Mouse (Mus musculus) embryonic facial prominence, embryonic 11.5 days (tissue): ENCODE results near the gene Pex1. TPM values are rescaled to one million over a fixed set of nuclear protein-coding genes. Genes with fewer than 3 reads are reported as not detected.
A peak's percentile ranks its signal among the peaks of the same experiment; 100 is the strongest.

ENCODE experiments used
- ATAC-seq: fragments of 200-750 bp; cut with Nextera tagmentation; replicated peaks from 2 replicates; pipeline ENCODE4 v1.8.0; 2017; ENCODE audit warnings: low read depth; ENCODE audit not compliant: insufficient number of reproducible peaks, low FRiP score, low TSS enrichment
- DNase-seq: peaks from one replicate; pipeline ENCODE4 v3.0.0-alpha.2; 2015; ENCODE audit warnings: low spot score
- H3K27ac ChIP-seq: fragments of 300-500 bp; sonication (generic); replicated peaks from 2 replicates; pipeline ENCODE4 v1.5.1; 2014; ENCODE audit warnings: mild to moderate bottlenecking, low read depth, low read length, control low read depth
- H3K27me3 ChIP-seq: fragments of 300-500 bp; sonication (generic); 2 replicates; pipeline ENCODE4 v1.6.1; 2014; ENCODE audit warnings: mild to moderate bottlenecking, low read length, moderate library complexity, mixed read lengths; ENCODE audit not compliant: control insufficient read depth, insufficient read depth
- H3K36me3 ChIP-seq: fragments of 300-500 bp; sonication (generic); replicated peaks from 2 replicates; pipeline ENCODE4 v1.6.1; 2014; ENCODE audit warnings: low read depth, mild to moderate bottlenecking, low read length, moderate library complexity, mixed read lengths; ENCODE audit not compliant: control insufficient read depth, insufficient read depth
- H3K4me1 ChIP-seq: fragments of 300-500 bp; sonication (generic); 2 replicates; pipeline ENCODE4 v1.6.1; 2014; ENCODE audit warnings: low read length, mixed read lengths; ENCODE audit not compliant: control insufficient read depth, insufficient read depth
- H3K4me2 ChIP-seq: fragments of 300-500 bp; sonication (generic); 2 replicates; pipeline ENCODE4 v1.6.1; 2014; ENCODE audit warnings: low read depth, mild to moderate bottlenecking, control low read depth, low read length, moderate library complexity
- H3K4me3 ChIP-seq: fragments of 300-500 bp; sonication (generic); 2 replicates; pipeline ENCODE4 v1.5.1; 2014; ENCODE audit warnings: low read depth, low read length, control low read depth
- H3K9ac ChIP-seq: fragments of 300-500 bp; sonication (generic); replicated peaks from 2 replicates; pipeline ENCODE4 v1.6.1; 2014; ENCODE audit warnings: mild to moderate bottlenecking, control low read depth, low read length
- H3K9me3 ChIP-seq: fragments of 300-500 bp; sonication (generic); replicated peaks from 2 replicates; pipeline ENCODE4 v1.6.1; 2016; ENCODE audit warnings: mild to moderate bottlenecking, low read length, inconsistent platforms, mixed read lengths; ENCODE audit not compliant: control insufficient read depth
- WGBS: fragments of 180-500 bp; shearing (Covaris S2); extraction: QIAGEN DNeasy Blood & Tissue Kit; methylation state at CpG from one replicate; pipeline ENCODE4 v1.1.7; 2014; 5-methylcytosine and 5-hydroxymethylcytosine counted together
- polyA plus RNA-seq: library from polyadenylated mRNA; unstranded; fragments of >200 nt; fragmentation: Nextera tagmentation; extraction: Ambion mirVana; gene quantifications from 2 replicates; pipeline ENCODE4 v1.2.1, GENCODE M21; 2014

The Pex1 gene
- polyA plus RNA-seq, 1 experiment from 2014 or later = 13.4 TPM

- H3K36me3 ChIP-seq = peaks cover 2% of the 10 kb centered on the region
- WGBS = 60% methylated on average over 6 of the region's 6 CpGs
Measured at GRCm38 (mm10) chr5:3645326-3645725, 49.5 kb downstream of the Pex1 start.

GRCm38 (mm10) chr5:3646539-3646938 is 50.7 kb downstream of the Pex1 start:
- 33% methylated on average over 6 of the region's 6 CpGs for WGBS
- Histone ChIP-seq H3K27me3 (no peaks in the 10 kb centered on the region), H3K9ac (peak overlapping the region; percentile 91), H3K4me3 (peak overlapping the region; percentile 98), H3K9me3 (no peaks in the 10 kb centered on the region), H3K4me2 (peak overlapping the region; percentile 56), H3K36me3 (peaks cover 2% of the 10 kb centered on the region), H3K4me1 (no peaks in the 10 kb centered on the region), H3K27ac (no peak overlapping the region)
- no peak for ATAC-seq
- DNase-seq = no peak

More at GRCm38 (mm10) chr5:3645326-3645725, 49.5 kb downstream of the Pex1 start:
- Histone ChIP-seq H3K4me2 (no peak overlapping the region), H3K27me3 (no peaks in the 10 kb centered on the region), H3K4me3 (no peak overlapping the region), H3K4me1 (no peaks in the 10 kb centered on the region), H3K27ac (no peak overlapping the region), H3K9ac (no peak overlapping the region), H3K9me3 (no peaks in the 10 kb centered on the region)
- DNase-seq (no peak), ATAC-seq (no peak)

- peak overlapping the region; percentile 81 for H3K27ac ChIP-seq
- peak overlapping the region; percentile 91 for H3K9ac ChIP-seq
- H3K27me3 ChIP-seq = no peaks in the 10 kb centered on the region
- no peaks in the 10 kb centered on the region for H3K4me1 ChIP-seq
- DNase-seq (peak; percentile 66), ATAC-seq (peak; percentile 39)
- peaks cover 2% of the 10 kb centered on the region; the same call in 1 of the 2 replicates for H3K36me3 ChIP-seq
- peak overlapping the region; percentile 56 for H3K4me2 ChIP-seq
- no peaks in the 10 kb centered on the region for H3K9me3 ChIP-seq
- WGBS = under 1% methylated on average over 49 of the region's 60 CpGs
- H3K4me3 ChIP-seq = peak overlapping the region; percentile 98
Measured at GRCm38 (mm10) chr5:3646991-3647707, 51.3 kb downstream of the Pex1 start.

GRCm38 (mm10) chr5:3647708-3648121 is 51.8 kb downstream of the Pex1 start:
- H3K4me2 ChIP-seq = peak overlapping the region; percentile 43
- no peaks in the 10 kb centered on the region for H3K27me3 ChIP-seq
- ATAC-seq = peak; percentile 96
- no peaks in the 10 kb centered on the region for H3K4me1 ChIP-seq
- no peaks in the 10 kb centered on the region for H3K9me3 ChIP-seq
- peak; percentile 92 for DNase-seq
- H3K36me3 ChIP-seq = peaks cover 2% of the 10 kb centered on the region; the same call in 1 of the 2 replicates
- H3K27ac ChIP-seq = peak overlapping the region; percentile 81
- peak overlapping the region; percentile 91 for H3K9ac ChIP-seq
- H3K4me3 ChIP-seq = peak overlapping the region; percentile 98
- WGBS = 0% methylated on average over 22 of the region's 46 CpGs

- no peak overlapping the region for H3K27ac ChIP-seq
Measured at GRCm38 (mm10) chr5:3648206-3648848, 52.5 kb downstream of the Pex1 start.

GRCm38 (mm10) chr5:3648849-3649210 is 53.0 kb downstream of the Pex1 start:
- H3K27ac ChIP-seq = no peak overlapping the region
- H3K36me3 ChIP-seq = no peaks in the 10 kb centered on the region
- ATAC-seq (no peak), DNase-seq (no peak)
- H3K9me3 ChIP-seq = no peaks in the 10 kb centered on the region
- no peaks in the 10 kb centered on the region for H3K4me1 ChIP-seq
- WGBS = 72% methylated on average over 4 of the region's 4 CpGs
- no peak overlapping the region for H3K4me2 ChIP-seq
- H3K27me3 ChIP-seq = no peaks in the 10 kb centered on the region
- no peak overlapping the region for H3K4me3 ChIP-seq
- H3K9ac ChIP-seq = no peak overlapping the region

More at GRCm38 (mm10) chr5:3648206-3648848, 52.5 kb downstream of the Pex1 start:
- H3K9me3 ChIP-seq = no peaks in the 10 kb centered on the region
- peak overlapping the region; percentile 43; the same call in 1 of the 2 replicates for H3K4me2 ChIP-seq
- 58% methylated on average over 4 of the region's 4 CpGs for WGBS
- H3K4me3 ChIP-seq = no peak overlapping the region
- no peaks in the 10 kb centered on the region for H3K27me3 ChIP-seq
- no peak overlapping the region for H3K9ac ChIP-seq
- H3K36me3 ChIP-seq = peaks cover 1% of the 10 kb centered on the region; the same call in 1 of the 2 replicates
- ATAC-seq (no peak), DNase-seq (no peak)
- H3K4me1 ChIP-seq = no peaks in the 10 kb centered on the region

- Histone ChIP-seq H3K27me3 (no peaks in the 10 kb centered on the region), H3K9ac (no peak within 1 kb of the TSS), H3K27ac (no peak within 1 kb of the TSS), H3K4me3 (no peak within 1 kb of the TSS), H3K9me3 (no peaks in the 10 kb centered on the region), H3K36me3 (no peaks in the 10 kb centered on the region), H3K4me2 (no peak within 1 kb of the TSS), H3K4me1 (no peaks in the 10 kb centered on the region)
- WGBS = 82% methylated on average over 6 of the region's 6 CpGs
- DNase-seq (no peak), ATAC-seq (no peak)
Measured at GRCm38 (mm10) chr5:3650881-3651280, 55.0 kb downstream of the Pex1 start, which contains the start of gene Tmbim7. Tmbim7 (plus strand) TSS chr5:3651181.

GRCm38 (mm10) chr5:3651621-3652020 is 55.8 kb downstream of the Pex1 start:
- Histone ChIP-seq H3K9ac (no peak overlapping the region), H3K4me3 (no peak overlapping the region), H3K36me3 (no peaks in the 10 kb centered on the region), H3K9me3 (no peaks in the 10 kb centered on the region), H3K27me3 (no peaks in the 10 kb centered on the region), H3K4me1 (no peaks in the 10 kb centered on the region), H3K27ac (no peak overlapping the region), H3K4me2 (no peak overlapping the region)
- ATAC-seq (no peak), DNase-seq (no peak)
- 94% methylated on average over 5 of the region's 5 CpGs for WGBS
